Mouse (Mus musculus): ENCODE measurements around the gene Mllt10. TPM values are rescaled to one million over a fixed set of nuclear protein-coding genes. Genes with fewer than 3 reads are reported as not detected.

Mllt10 gene
- polyA plus RNA-seq (2015; fragmentation: Nextera tagmentation; extraction: Ambion mirVana) = 45.6 and 50.0 TPM in 2 replicates

GRCm38 (mm10) chr2:18055016-18055928 lies at the start of gene Mllt10:
Gene Mllt10, plus strand, starts transcription at chr2:18055237.
- no peaks in the 10 kb centered on the region for H3K27me3 ChIP-seq
- no peaks in the 10 kb centered on the region for H3K9me3 ChIP-seq
- no peaks in the 10 kb centered on the region for H3K36me3 ChIP-seq
- H3K9ac ChIP-seq = peak within 1 kb of the TSS; percentile 64
- H3K27ac ChIP-seq (replicated peaks) = peak within 1 kb of the TSS; percentile 94
- H3K4me3 ChIP-seq = peak within 1 kb of the TSS; percentile 59
- no peak for ATAC-seq (ENCODE audit: low FRiP score, low read depth)
- WGBS = 7% methylated on average over 20 of the region's 20 CpGs
- H3K4me2 ChIP-seq = peak within 1 kb of the TSS; percentile 80
- H3K4me1 ChIP-seq (replicated peaks) = peaks cover 34% of the 10 kb centered on the region

- no peaks in the 10 kb centered on the region for H3K36me3 ChIP-seq
- H3K27ac ChIP-seq (replicated peaks) = no peak overlapping the region
- H3K4me1 ChIP-seq (replicated peaks) = no peaks in the 10 kb centered on the region
- no peak for ATAC-seq (ENCODE audit: low FRiP score, low read depth)
- 91% methylated on average over 6 of the region's 6 CpGs for WGBS
- no peaks in the 10 kb centered on the region for H3K27me3 ChIP-seq
- no peak overlapping the region for H3K4me3 ChIP-seq
- H3K4me2 ChIP-seq = no peak overlapping the region
- H3K9ac ChIP-seq = no peak overlapping the region
- H3K9me3 ChIP-seq = no peaks in the 10 kb centered on the region
Observed at GRCm38 (mm10) chr2:18011226-18011625, 43.8 kb upstream of the Mllt10 start.

- no peak for ATAC-seq (ENCODE audit: low FRiP score, low read depth)
- Histone ChIP-seq H3K9ac (no peak overlapping the region), H3K4me1 (replicated peaks) (no peaks in the 10 kb centered on the region), H3K27ac (replicated peaks) (no peak overlapping the region), H3K4me2 (no peak overlapping the region), H3K9me3 (no peaks in the 10 kb centered on the region), H3K36me3 (no peaks in the 10 kb centered on the region), H3K4me3 (no peak overlapping the region), H3K27me3 (no peaks in the 10 kb centered on the region)
- WGBS = 92% methylated on average over 3 of the region's 3 CpGs
Observed at GRCm38 (mm10) chr2:18012866-18013265, 42.2 kb upstream of the Mllt10 start.

GRCm38 (mm10) chr2:18015581-18015980 lies 39.5 kb upstream of the Mllt10 start:
- H3K9me3 ChIP-seq = no peaks in the 10 kb centered on the region
- H3K4me1 ChIP-seq (replicated peaks) = no peaks in the 10 kb centered on the region
- no peaks in the 10 kb centered on the region for H3K27me3 ChIP-seq
- no peak overlapping the region for H3K4me2 ChIP-seq
- H3K36me3 ChIP-seq = no peaks in the 10 kb centered on the region
- ATAC-seq (ENCODE audit: low FRiP score, low read depth) = no peak
- no peak overlapping the region for H3K9ac ChIP-seq
- 53% methylated on average over 3 of the region's 3 CpGs for WGBS
- no peak overlapping the region for H3K27ac ChIP-seq (replicated peaks)
- no peak overlapping the region for H3K4me3 ChIP-seq

- no peaks in the 10 kb centered on the region for H3K9me3 ChIP-seq
- no peak overlapping the region for H3K27ac ChIP-seq (replicated peaks)
- no peaks in the 10 kb centered on the region for H3K4me1 ChIP-seq (replicated peaks)
- H3K36me3 ChIP-seq = no peaks in the 10 kb centered on the region
- no peak overlapping the region for H3K4me3 ChIP-seq
- no peaks in the 10 kb centered on the region for H3K27me3 ChIP-seq
- H3K4me2 ChIP-seq = no peak overlapping the region
- no peak overlapping the region for H3K9ac ChIP-seq
- no peak for ATAC-seq (ENCODE audit: low FRiP score, low read depth)
- WGBS = 93% methylated on average over 1 of the region's 1 CpGs
Observed at GRCm38 (mm10) chr2:18016639-18017038, 38.4 kb upstream of the Mllt10 start.

GRCm38 (mm10) chr2:18017321-18017720 lies 37.7 kb upstream of the Mllt10 start:
- H3K4me2 ChIP-seq = no peak overlapping the region

GRCm38 (mm10) chr2:18019122-18019521 lies 35.9 kb upstream of the Mllt10 start:
- no peak overlapping the region for H3K27ac ChIP-seq (replicated peaks)
- 83% methylated on average over 1 of the region's 1 CpGs for WGBS

More at GRCm38 (mm10) chr2:18017321-18017720, 37.7 kb upstream of the Mllt10 start:
- ATAC-seq (ENCODE audit: low FRiP score, low read depth) = no peak
- H3K4me3 ChIP-seq = no peak overlapping the region
- 95% methylated on average over 6 of the region's 6 CpGs for WGBS
- no peaks in the 10 kb centered on the region for H3K27me3 ChIP-seq
- no peak overlapping the region for H3K27ac ChIP-seq (replicated peaks)
- no peak overlapping the region for H3K9ac ChIP-seq
- no peaks in the 10 kb centered on the region for H3K36me3 ChIP-seq
- H3K4me1 ChIP-seq (replicated peaks) = no peaks in the 10 kb centered on the region
- H3K9me3 ChIP-seq = no peaks in the 10 kb centered on the region

GRCm38 (mm10) chr2:18022886-18023285 lies 32.2 kb upstream of the Mllt10 start:
- Histone ChIP-seq H3K4me1 (replicated peaks) (peaks cover 14% of the 10 kb centered on the region), H3K9ac (no peak overlapping the region), H3K36me3 (no peaks in the 10 kb centered on the region), H3K4me2 (no peak overlapping the region), H3K27ac (replicated peaks) (no peak overlapping the region), H3K9me3 (no peaks in the 10 kb centered on the region), H3K4me3 (no peak overlapping the region), H3K27me3 (no peaks in the 10 kb centered on the region)
- WGBS = 41% methylated on average over 1 of the region's 1 CpGs
- ATAC-seq (ENCODE audit: low FRiP score, low read depth) = no peak

More at GRCm38 (mm10) chr2:18019122-18019521, 35.9 kb upstream of the Mllt10 start:
- no peak for ATAC-seq (ENCODE audit: low FRiP score, low read depth)
- H3K9me3 ChIP-seq = no peaks in the 10 kb centered on the region
- H3K36me3 ChIP-seq = no peaks in the 10 kb centered on the region
- H3K9ac ChIP-seq = no peak overlapping the region
- H3K4me3 ChIP-seq = no peak overlapping the region
- H3K27me3 ChIP-seq = no peaks in the 10 kb centered on the region
- H3K4me2 ChIP-seq = no peak overlapping the region
- H3K4me1 ChIP-seq (replicated peaks) = no peaks in the 10 kb centered on the region

- H3K4me1 ChIP-seq (replicated peaks) = peaks cover 20% of the 10 kb centered on the region
Observed at GRCm38 (mm10) chr2:18025116-18025515, 29.9 kb upstream of the Mllt10 start.

GRCm38 (mm10) chr2:18025781-18026115 lies 29.3 kb upstream of the Mllt10 start:
- no peak for ATAC-seq (ENCODE audit: low FRiP score, low read depth)
- Histone ChIP-seq H3K9ac (peak overlapping the region; percentile 36), H3K4me3 (peak overlapping the region; percentile 65), H3K9me3 (no peaks in the 10 kb centered on the region), H3K4me1 (replicated peaks) (peaks cover 20% of the 10 kb centered on the region), H3K36me3 (no peaks in the 10 kb centered on the region), H3K27ac (replicated peaks) (no peak overlapping the region), H3K4me2 (peak overlapping the region; percentile 88), H3K27me3 (no peaks in the 10 kb centered on the region)
- WGBS = under 1% methylated on average over 14 of the region's 14 CpGs

More at GRCm38 (mm10) chr2:18025116-18025515, 29.9 kb upstream of the Mllt10 start:
- no peak overlapping the region for H3K4me3 ChIP-seq
- no peak for ATAC-seq (ENCODE audit: low FRiP score, low read depth)
- no peaks in the 10 kb centered on the region for H3K9me3 ChIP-seq
- WGBS = 27% methylated on average over 5 of the region's 5 CpGs
- no peak overlapping the region for H3K27ac ChIP-seq (replicated peaks)
- no peak overlapping the region for H3K9ac ChIP-seq
- H3K4me2 ChIP-seq = no peak overlapping the region; the same call in 1 of the 2 replicates
- H3K27me3 ChIP-seq = no peaks in the 10 kb centered on the region
- no peaks in the 10 kb centered on the region for H3K36me3 ChIP-seq

- under 1% methylated on average over 44 of the region's 44 CpGs for WGBS
- no peaks in the 10 kb centered on the region for H3K9me3 ChIP-seq
- peak overlapping the region; percentile 88 for H3K4me2 ChIP-seq
- H3K36me3 ChIP-seq = no peaks in the 10 kb centered on the region
- H3K4me1 ChIP-seq (replicated peaks) = peaks cover 25% of the 10 kb centered on the region
- H3K27ac ChIP-seq (replicated peaks) = peak overlapping the region; percentile 16
- ATAC-seq (ENCODE audit: low FRiP score, low read depth) = peak; percentile 16; the same call in 1 of the 2 replicates
- no peaks in the 10 kb centered on the region for H3K27me3 ChIP-seq
- H3K9ac ChIP-seq = peak overlapping the region; percentile 36
- peak overlapping the region; percentile 65 for H3K4me3 ChIP-seq
Observed at GRCm38 (mm10) chr2:18026116-18026947, 28.7 kb upstream of the Mllt10 start.

Data from hindbrain, embryonic 15.5 days (tissue).